Mouse (Mus musculus): ENCODE data around the gene Flot1.

DNA sequence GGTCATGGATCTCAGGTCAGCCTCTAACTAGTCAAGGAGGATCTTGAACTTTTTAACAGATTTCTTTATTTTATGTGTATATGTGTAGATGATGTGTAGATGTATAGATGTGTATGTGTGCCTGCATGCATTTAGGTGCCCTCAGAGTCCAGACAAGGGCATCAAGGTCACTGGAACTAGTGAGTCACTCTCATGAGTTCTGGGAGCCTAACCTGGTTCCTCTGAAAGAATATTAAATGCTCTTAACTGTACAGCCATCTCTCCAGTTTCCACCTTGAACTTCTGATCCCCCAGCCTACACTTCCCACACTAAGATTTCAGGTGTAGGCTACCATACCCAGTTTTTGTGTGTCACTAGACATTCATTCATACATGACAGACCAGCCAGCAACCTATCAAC lies 35.5 kb upstream of the Flot1 start:
- TF ChIP-seq CTCF (IDR thresholded peaks at IDR 0.05; ENCODE audit: control insufficient read depth, insufficient read depth, low read length) (no peak), POLR2A (IDR thresholded peaks at IDR 0.05; ENCODE audit: borderline replicate concordance, control insufficient read depth, low read depth, low read length) (no peak)

Measured in bone marrow, adult 2 months (tissue).